Mouse (Mus musculus) kidney, adult 2 months (tissue): ENCODE results near the gene Trim37.

Experiments
- CTCF ChIP-seq: fragments of 200-500 bp; conservative IDR thresholded peaks from 2 replicates; pipeline ENCODE4 v1.5.1; 2011; ENCODE audit warnings: low read depth, mild to moderate bottlenecking, control low read depth, low read length, moderate library complexity, mixed read lengths; ENCODE audit not compliant: insufficient read depth, insufficient read length
- POLR2A ChIP-seq: fragments of 200-500 bp; IDR thresholded peaks from one replicate; pipeline ENCODE4 v1.6.1; 2011; ENCODE audit warnings: low read depth, low read length, control low read depth

- TF ChIP-seq CTCF (no peak), POLR2A (no peak)
Measured at GRCm38 (mm10) chr11:87212313-87212712, 85.4 kb downstream of the Trim37 start.
